Mouse (Mus musculus): ENCODE data around the gene Iqcf6. TPM values are rescaled to one million over a fixed set of nuclear protein-coding genes. Genes with fewer than 3 reads are reported as not detected.
"Not testable (repeated sequence)": the region's sequence is repeated elsewhere in the genome, so short reads cannot be mapped to it uniquely, and the experiment has no call there.

The Iqcf6 gene
- polyA plus RNA-seq (2014; fragmentation: Nextera tagmentation; extraction: Ambion mirVana) = not detected in 2 replicates

DNA sequence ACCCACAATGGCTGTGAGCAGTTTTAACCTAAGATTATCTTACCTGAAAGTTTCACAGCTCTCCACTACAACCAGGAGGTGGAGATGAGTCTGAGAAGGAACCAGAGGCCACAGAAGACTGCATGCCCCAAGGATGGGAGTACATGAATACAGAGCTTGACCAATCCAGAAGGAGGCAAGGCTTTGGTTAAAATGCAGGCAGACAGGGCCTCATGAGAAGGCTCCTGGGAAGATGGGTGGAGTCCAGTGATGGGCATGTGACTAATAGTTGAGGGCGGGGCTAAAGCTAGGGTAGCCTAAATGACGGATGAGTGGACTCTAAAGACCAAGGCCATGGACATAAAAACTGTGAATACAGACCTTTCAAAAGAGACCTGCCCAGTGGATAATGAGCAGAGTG is at the start of gene Iqcf6:
Iqcf6 (plus strand) TSS at position 301 of the 400 bp plus-strand sequence.
- WGBS = 74% methylated on average over 2 of the region's 2 CpGs
- no peaks in the 10 kb centered on the region for H3K36me3 ChIP-seq (ENCODE audit: control insufficient read depth, insufficient read depth, low read length)
- H3K9ac ChIP-seq (ENCODE audit: low read length) = no peak within 1 kb of the TSS
- no peaks in the 10 kb centered on the region for H3K9me3 ChIP-seq (ENCODE audit: control insufficient read depth, low read length)
- ATAC-seq (ENCODE audit: insufficient number of reproducible peaks, low FRiP score, low TSS enrichment, low read depth) (no peak), DNase-seq (ENCODE audit: low spot score) (no peak)
- no peaks in the 10 kb centered on the region for H3K27me3 ChIP-seq (ENCODE audit: control insufficient read depth, insufficient read depth, low read length)
- no peak within 1 kb of the TSS for H3K4me2 ChIP-seq (ENCODE audit: low read depth, severe bottlenecking)
- H3K4me3 ChIP-seq (ENCODE audit: low read depth, low read length) = no peak within 1 kb of the TSS
- no peak within 1 kb of the TSS for H3K27ac ChIP-seq (replicated peaks; ENCODE audit: low read depth, low read length)
- no peaks in the 10 kb centered on the region for H3K4me1 ChIP-seq (ENCODE audit: control insufficient read depth, insufficient read depth, low read length)

- no peak for ATAC-seq (ENCODE audit: insufficient number of reproducible peaks, low FRiP score, low TSS enrichment, low read depth)
- WGBS = 84% methylated on average over 7 of the region's 7 CpGs
- no peaks in the 10 kb centered on the region for H3K9me3 ChIP-seq (ENCODE audit: control insufficient read depth, low read length)
- H3K27ac ChIP-seq (replicated peaks; ENCODE audit: low read depth, low read length) = no peak overlapping the region
- H3K27me3 ChIP-seq (ENCODE audit: control insufficient read depth, insufficient read depth, low read length) = no peaks in the 10 kb centered on the region
- H3K36me3 ChIP-seq (ENCODE audit: control insufficient read depth, insufficient read depth, low read length) = no peaks in the 10 kb centered on the region
- H3K4me3 ChIP-seq (ENCODE audit: low read depth, low read length) = no peak overlapping the region
- no peak for DNase-seq (ENCODE audit: low spot score)
- no peak overlapping the region for H3K9ac ChIP-seq (ENCODE audit: low read length)
- H3K4me2 ChIP-seq (ENCODE audit: low read depth, severe bottlenecking) = no peak overlapping the region
- H3K4me1 ChIP-seq (ENCODE audit: control insufficient read depth, insufficient read depth, low read length) = no peaks in the 10 kb centered on the region
Observed at GRCm38 (mm10) chr9:106580016-106580415, 46.4 kb upstream of the Iqcf6 start.

- 85% methylated on average over 1 of the region's 1 CpGs for WGBS
- no peaks in the 10 kb centered on the region for H3K4me1 ChIP-seq (ENCODE audit: control insufficient read depth, insufficient read depth, low read length)
- DNase-seq (ENCODE audit: low spot score) (no peak), ATAC-seq (ENCODE audit: insufficient number of reproducible peaks, low FRiP score, low TSS enrichment, low read depth) (no peak)
- H3K9ac ChIP-seq (ENCODE audit: low read length) = no peak overlapping the region
- no peaks in the 10 kb centered on the region for H3K27me3 ChIP-seq (ENCODE audit: control insufficient read depth, insufficient read depth, low read length)
- H3K4me3 ChIP-seq (ENCODE audit: low read depth, low read length) = no peak overlapping the region
- no peak overlapping the region for H3K4me2 ChIP-seq (ENCODE audit: low read depth, severe bottlenecking)
- H3K27ac ChIP-seq (replicated peaks; ENCODE audit: low read depth, low read length) = no peak overlapping the region
- no peaks in the 10 kb centered on the region for H3K9me3 ChIP-seq (ENCODE audit: control insufficient read depth, low read length)
- no peaks in the 10 kb centered on the region for H3K36me3 ChIP-seq (ENCODE audit: control insufficient read depth, insufficient read depth, low read length)
Observed at GRCm38 (mm10) chr9:106582552-106582951, 43.8 kb upstream of the Iqcf6 start.

- Histone ChIP-seq H3K4me3 (ENCODE audit: low read depth, low read length) (no peak overlapping the region), H3K4me2 (ENCODE audit: low read depth, severe bottlenecking) (no peak overlapping the region), H3K9me3 (ENCODE audit: control insufficient read depth, low read length) (no peaks in the 10 kb centered on the region), H3K4me1 (ENCODE audit: control insufficient read depth, insufficient read depth, low read length) (no peaks in the 10 kb centered on the region), H3K9ac (ENCODE audit: low read length) (no peak overlapping the region), H3K27ac (replicated peaks; ENCODE audit: low read depth, low read length) (no peak overlapping the region), H3K36me3 (ENCODE audit: control insufficient read depth, insufficient read depth, low read length) (no peaks in the 10 kb centered on the region), H3K27me3 (ENCODE audit: control insufficient read depth, insufficient read depth, low read length) (no peaks in the 10 kb centered on the region)
- WGBS = 93% methylated on average over 5 of the region's 5 CpGs
- no peak for DNase-seq (ENCODE audit: low spot score)
- no peak for ATAC-seq (ENCODE audit: insufficient number of reproducible peaks, low FRiP score, low TSS enrichment, low read depth)
Observed at GRCm38 (mm10) chr9:106592158-106592557, 34.2 kb upstream of the Iqcf6 start.

GRCm38 (mm10) chr9:106595402-106595801 is 31.0 kb upstream of the Iqcf6 start:
- H3K4me3 ChIP-seq (ENCODE audit: low read depth, low read length); H3K9me3 ChIP-seq (ENCODE audit: control insufficient read depth, low read length); ATAC-seq (ENCODE audit: insufficient number of reproducible peaks, low FRiP score, low TSS enrichment, low read depth); H3K27me3 ChIP-seq (ENCODE audit: control insufficient read depth, insufficient read depth, low read length); H3K4me1 ChIP-seq (ENCODE audit: control insufficient read depth, insufficient read depth, low read length); H3K4me2 ChIP-seq (ENCODE audit: low read depth, severe bottlenecking); H3K36me3 ChIP-seq (ENCODE audit: control insufficient read depth, insufficient read depth, low read length); H3K27ac ChIP-seq (replicated peaks; ENCODE audit: low read depth, low read length); DNase-seq (ENCODE audit: low spot score); H3K9ac ChIP-seq (ENCODE audit: low read length): not testable (repeated sequence)
- 20% methylated on average over 4 of the region's 4 CpGs for WGBS

GRCm38 (mm10) chr9:106595836-106596235 is 30.5 kb upstream of the Iqcf6 start:
- Histone ChIP-seq H3K9me3 (ENCODE audit: control insufficient read depth, low read length) (no peaks in the 10 kb centered on the region), H3K4me3 (ENCODE audit: low read depth, low read length) (no peak overlapping the region), H3K4me2 (ENCODE audit: low read depth, severe bottlenecking) (no peak overlapping the region), H3K4me1 (ENCODE audit: control insufficient read depth, insufficient read depth, low read length) (no peaks in the 10 kb centered on the region), H3K36me3 (ENCODE audit: control insufficient read depth, insufficient read depth, low read length) (no peaks in the 10 kb centered on the region), H3K27ac (replicated peaks; ENCODE audit: low read depth, low read length) (no peak overlapping the region), H3K9ac (ENCODE audit: low read length) (no peak overlapping the region), H3K27me3 (ENCODE audit: control insufficient read depth, insufficient read depth, low read length) (no peaks in the 10 kb centered on the region)
- WGBS = 79% methylated on average over 7 of the region's 7 CpGs
- no peak for ATAC-seq (ENCODE audit: insufficient number of reproducible peaks, low FRiP score, low TSS enrichment, low read depth)
- no peak for DNase-seq (ENCODE audit: low spot score)

GRCm38 (mm10) chr9:106598466-106598865 is 27.9 kb upstream of the Iqcf6 start:
- Histone ChIP-seq H3K4me3 (ENCODE audit: low read depth, low read length) (no peak overlapping the region), H3K27ac (replicated peaks; ENCODE audit: low read depth, low read length) (no peak overlapping the region), H3K9ac (ENCODE audit: low read length) (no peak overlapping the region), H3K9me3 (ENCODE audit: control insufficient read depth, low read length) (no peaks in the 10 kb centered on the region), H3K4me1 (ENCODE audit: control insufficient read depth, insufficient read depth, low read length) (no peaks in the 10 kb centered on the region), H3K27me3 (ENCODE audit: control insufficient read depth, insufficient read depth, low read length) (no peaks in the 10 kb centered on the region), H3K4me2 (ENCODE audit: low read depth, severe bottlenecking) (no peak overlapping the region), H3K36me3 (ENCODE audit: control insufficient read depth, insufficient read depth, low read length) (no peaks in the 10 kb centered on the region)
- ATAC-seq (ENCODE audit: insufficient number of reproducible peaks, low FRiP score, low TSS enrichment, low read depth) (no peak), DNase-seq (ENCODE audit: low spot score) (no peak)
- 41% methylated on average over 7 of the region's 7 CpGs for WGBS

- Histone ChIP-seq H3K9me3 (ENCODE audit: control insufficient read depth, low read length) (no peaks in the 10 kb centered on the region), H3K4me1 (ENCODE audit: control insufficient read depth, insufficient read depth, low read length) (no peaks in the 10 kb centered on the region), H3K27me3 (ENCODE audit: control insufficient read depth, insufficient read depth, low read length) (no peaks in the 10 kb centered on the region), H3K36me3 (ENCODE audit: control insufficient read depth, insufficient read depth, low read length) (no peaks in the 10 kb centered on the region), H3K9ac (ENCODE audit: low read length) (no peak overlapping the region), H3K27ac (replicated peaks; ENCODE audit: low read depth, low read length) (no peak overlapping the region), H3K4me3 (ENCODE audit: low read depth, low read length) (no peak overlapping the region), H3K4me2 (ENCODE audit: low read depth, severe bottlenecking) (no peak overlapping the region)
- peak; percentile 71 for DNase-seq (ENCODE audit: low spot score)
- ATAC-seq (ENCODE audit: insufficient number of reproducible peaks, low FRiP score, low TSS enrichment, low read depth) = no peak
- WGBS = 34% methylated on average over 8 of the region's 8 CpGs
Observed at GRCm38 (mm10) chr9:106600546-106600945, 25.8 kb upstream of the Iqcf6 start.

DNA sequence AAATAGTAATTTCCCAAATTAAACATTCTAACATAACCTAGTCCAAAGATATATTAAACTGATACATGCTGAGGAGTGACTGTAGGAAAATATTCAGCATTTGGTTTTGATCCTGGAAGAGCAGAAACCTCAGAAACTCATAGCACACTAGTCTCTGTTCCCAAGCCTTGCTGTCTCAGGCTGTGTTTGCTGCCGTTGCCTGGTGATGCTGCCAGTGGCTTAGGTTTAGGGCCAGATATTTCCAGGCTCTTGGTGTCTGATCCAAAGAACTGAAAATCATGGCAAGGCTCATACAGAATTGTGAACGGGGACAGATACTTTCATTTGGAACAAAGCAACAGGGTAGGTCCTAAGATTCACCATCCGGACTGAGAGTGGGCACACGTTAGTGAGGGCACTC is 15.7 kb upstream of the Iqcf6 start:
- 86% methylated on average over 4 of the region's 4 CpGs for WGBS
- DNase-seq (ENCODE audit: low spot score) (no peak), ATAC-seq (ENCODE audit: insufficient number of reproducible peaks, low FRiP score, low TSS enrichment, low read depth) (no peak)
- no peaks in the 10 kb centered on the region for H3K9me3 ChIP-seq (ENCODE audit: control insufficient read depth, low read length)
- no peaks in the 10 kb centered on the region for H3K27me3 ChIP-seq (ENCODE audit: control insufficient read depth, insufficient read depth, low read length)
- no peaks in the 10 kb centered on the region for H3K36me3 ChIP-seq (ENCODE audit: control insufficient read depth, insufficient read depth, low read length)
- H3K9ac ChIP-seq (ENCODE audit: low read length) = no peak overlapping the region
- H3K4me3 ChIP-seq (ENCODE audit: low read depth, low read length) = no peak overlapping the region
- no peaks in the 10 kb centered on the region for H3K4me1 ChIP-seq (ENCODE audit: control insufficient read depth, insufficient read depth, low read length)
- no peak overlapping the region for H3K27ac ChIP-seq (replicated peaks; ENCODE audit: low read depth, low read length)
- no peak overlapping the region for H3K4me2 ChIP-seq (ENCODE audit: low read depth, severe bottlenecking)

Measured in limb, embryonic 11.5 days (tissue).